Mouse (Mus musculus) right cerebral cortex, postnatal 10 days (tissue): ENCODE data around the gene Mief2.
A peak's percentile ranks its signal among the peaks of the same experiment; 100 is the strongest.

Experiments
- DNase-seq, 2 experiments: peaks; one replicate each; pipeline ENCODE4 v3.0.0; 2021; ENCODE audit warnings: low spot score in 2 of 2

Mief2 gene

DNA sequence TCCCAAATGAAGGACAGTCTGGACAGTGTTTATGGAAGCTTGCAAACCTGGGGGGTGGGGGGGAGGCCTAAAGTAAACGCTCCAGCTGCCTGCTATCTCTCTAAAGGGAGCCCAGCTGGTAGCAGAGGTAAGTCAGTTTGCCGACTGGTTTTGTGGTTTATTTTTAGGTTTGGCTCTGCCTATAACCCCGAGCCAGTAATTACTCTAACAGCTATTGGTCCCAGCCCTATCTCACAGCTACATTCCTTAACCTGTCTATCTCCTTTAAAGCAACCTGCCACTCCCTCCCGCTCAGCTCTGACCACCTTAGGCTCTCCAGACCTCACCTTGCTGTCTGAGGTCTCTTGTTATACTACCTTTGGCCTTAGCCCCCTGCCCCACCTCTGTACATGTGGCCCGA lies 8.9 kb upstream of the Mief2 start:
- DNase-seq: no peak

DNA sequence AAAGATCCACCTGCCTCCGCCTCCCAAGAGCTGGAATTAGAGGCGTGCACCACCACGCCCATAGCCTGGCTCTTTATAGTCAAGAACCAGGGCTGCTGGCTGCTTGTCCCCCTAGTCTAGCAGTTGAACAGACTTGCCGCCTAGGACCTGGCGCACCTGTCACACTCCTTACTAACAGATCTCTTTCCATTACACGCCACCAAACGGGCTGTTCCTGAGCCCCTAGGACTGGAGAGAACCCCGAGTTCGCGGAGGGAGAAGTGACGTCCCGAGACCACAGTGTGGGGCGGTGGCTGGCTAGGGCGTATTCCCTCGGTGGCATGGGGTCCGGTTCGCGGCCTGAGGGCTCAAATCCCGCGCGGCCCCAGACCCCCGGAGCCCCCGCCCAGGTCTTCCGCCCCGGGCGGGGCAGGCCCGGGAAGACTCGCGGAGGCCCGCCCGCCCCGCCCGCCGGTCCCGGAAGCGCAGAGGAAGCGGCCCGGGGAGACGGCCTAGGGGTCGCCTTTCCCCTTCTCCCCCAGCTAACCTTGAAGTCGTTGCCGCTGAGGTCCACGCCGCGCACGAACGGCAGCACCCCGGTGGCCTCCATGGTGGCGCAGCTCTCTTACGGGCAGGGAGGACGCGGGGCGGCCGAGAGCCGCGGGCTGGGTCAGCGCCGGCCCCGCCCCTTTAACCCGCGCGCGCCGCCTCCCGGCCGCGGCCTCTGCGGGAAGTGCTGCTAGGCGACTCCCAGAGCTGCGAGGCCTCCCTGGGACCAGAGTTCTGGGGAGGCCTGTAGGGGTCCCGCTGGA lies 1.4 kb upstream of the Mief2 start, which contains the start of gene Flii:
TSS of gene Flii (minus strand) at position 663 of the 791 bp plus-strand sequence.
- DNase-seq: peak; percentile 81 to 83

DNA sequence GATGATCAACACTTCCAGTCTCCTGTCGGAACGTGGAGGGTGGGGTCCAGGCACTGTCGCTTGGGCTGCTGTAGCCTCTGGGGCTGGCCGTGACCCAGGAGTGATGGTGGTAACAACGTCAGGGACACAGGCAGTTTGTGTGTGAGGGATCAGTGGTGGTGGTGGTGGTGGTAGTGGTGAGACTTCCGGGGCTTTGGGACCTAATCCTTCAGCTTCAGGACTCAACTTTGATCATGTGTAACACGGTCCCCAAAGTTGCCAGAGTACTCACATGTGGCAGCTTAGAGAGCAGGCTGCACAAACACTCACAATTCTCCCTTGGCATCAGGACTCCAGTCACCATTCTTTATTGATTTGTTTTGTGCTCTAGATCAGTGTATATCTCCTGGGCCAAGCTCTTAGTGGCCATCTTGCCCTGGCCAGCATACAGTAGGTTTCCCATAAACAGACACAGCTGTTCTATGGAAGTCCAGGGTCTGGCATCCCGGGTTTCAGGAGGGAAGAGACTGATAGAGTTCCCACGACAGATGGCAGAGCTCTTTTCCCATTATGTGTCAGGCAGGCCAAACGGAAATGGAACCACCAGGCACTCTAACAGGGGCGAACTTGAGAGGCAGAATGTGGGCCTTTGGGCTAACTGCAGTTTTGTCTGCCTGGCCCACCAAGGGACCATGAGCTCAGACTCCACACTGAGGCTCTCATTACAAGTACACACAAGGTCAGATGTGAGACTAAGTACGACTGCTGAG lies 632 bp upstream of the Mief2 start:
- no peak for DNase-seq

DNA sequence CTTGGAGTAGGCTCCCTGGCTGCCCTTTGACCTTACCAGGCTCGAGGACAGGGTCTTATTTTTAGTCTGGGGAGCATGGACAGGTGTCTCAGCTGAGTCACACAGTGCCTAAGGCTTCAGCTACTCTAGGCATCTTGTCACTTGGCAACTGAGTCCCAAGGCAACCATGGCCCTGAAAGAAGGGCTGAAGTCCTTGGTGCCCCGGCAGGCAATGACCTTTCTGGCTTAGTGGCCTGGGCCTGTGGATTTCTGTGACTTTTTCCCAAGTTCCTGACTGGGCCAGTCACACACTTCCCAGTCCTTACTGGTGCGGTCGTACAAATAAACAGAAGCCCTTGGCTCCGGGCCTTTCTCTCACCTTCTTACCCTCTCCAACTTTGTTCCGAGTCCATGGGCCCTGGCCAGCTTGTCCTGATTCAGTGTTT lies 1.0 kb downstream of the Mief2 start:
- no peak for DNase-seq

DNA sequence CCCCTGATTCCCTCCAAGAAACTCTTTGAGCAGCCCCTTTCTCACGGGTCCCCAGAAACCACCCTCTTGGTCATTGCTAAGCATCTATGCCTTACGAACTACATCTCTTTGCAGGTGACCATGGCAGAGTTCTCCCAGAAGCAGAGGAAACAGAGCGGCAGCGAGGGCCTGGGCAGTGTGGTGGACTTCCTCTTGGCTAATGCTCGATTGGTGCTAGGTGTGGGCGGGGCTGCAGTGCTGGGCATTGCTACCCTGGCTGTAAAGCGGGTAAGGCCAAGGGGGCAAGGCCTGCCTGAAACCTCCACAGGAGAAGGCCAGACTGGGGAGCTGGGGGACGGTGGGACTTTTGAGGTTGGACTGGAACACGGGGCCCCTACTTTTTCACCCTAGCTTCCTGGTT lies 2.0 kb downstream of the Mief2 start:
- no peak for DNase-seq

DNA sequence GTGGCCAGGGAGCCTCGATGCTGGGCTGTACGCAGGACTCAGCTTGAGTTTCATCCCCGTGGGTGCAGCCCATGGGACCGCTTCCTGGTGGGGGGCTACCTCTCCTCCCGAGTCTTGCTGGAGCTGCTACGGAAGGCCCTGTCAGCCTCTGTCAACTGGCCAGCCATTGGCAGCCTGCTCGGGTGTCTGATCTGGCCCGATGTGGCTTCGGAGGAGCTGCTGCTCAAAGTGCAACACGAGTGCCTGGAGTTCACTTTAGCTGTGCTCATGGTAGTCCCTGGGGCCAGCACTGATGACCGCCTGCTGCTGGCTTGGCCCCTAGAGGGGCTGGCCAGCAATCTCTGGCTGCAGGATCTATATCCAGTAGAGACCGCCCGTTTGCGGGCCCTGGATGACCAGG lies 3.1 kb downstream of the Mief2 start:
- DNase-seq: no peak

DNA sequence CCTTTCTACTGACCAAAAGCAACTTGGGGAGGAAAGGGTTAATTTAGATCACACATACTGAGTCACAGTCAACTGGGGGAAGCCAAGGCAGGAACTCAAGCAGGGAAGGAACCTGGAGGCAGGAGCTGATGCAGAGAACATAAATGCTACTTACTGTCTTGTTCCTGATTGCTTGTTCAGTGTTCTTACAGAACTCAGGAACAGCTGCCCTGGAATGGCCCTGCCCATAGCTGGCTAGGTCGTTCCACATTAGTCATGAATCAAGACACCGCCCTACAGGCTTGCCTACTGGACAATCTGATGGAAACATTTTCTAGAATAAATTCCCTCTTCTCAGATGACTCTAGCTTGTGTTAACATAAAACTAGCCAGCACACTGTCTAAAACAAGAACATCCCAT lies 6.0 kb downstream of the Mief2 start:
- DNase-seq: no peak

DNA sequence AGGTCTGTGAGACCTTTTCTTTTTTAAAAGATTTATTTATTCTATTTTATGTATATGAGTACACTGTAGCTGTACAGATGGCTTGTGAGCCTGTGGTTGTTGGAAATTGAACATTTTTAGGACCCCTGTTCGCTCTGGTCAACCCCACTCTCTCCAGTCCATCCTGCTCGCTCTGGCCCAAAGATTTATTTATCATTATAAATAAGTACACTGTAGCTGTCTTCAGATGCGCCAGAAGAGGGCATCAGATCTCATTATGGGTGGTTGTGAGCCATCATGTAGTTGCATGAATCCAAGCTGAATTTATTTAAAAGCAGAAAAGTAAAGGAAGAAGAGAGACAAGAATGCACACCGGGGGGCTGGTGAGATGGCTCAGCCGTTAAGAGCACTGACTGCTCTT lies 7.0 kb downstream of the Mief2 start:
- no peak for DNase-seq

DNA sequence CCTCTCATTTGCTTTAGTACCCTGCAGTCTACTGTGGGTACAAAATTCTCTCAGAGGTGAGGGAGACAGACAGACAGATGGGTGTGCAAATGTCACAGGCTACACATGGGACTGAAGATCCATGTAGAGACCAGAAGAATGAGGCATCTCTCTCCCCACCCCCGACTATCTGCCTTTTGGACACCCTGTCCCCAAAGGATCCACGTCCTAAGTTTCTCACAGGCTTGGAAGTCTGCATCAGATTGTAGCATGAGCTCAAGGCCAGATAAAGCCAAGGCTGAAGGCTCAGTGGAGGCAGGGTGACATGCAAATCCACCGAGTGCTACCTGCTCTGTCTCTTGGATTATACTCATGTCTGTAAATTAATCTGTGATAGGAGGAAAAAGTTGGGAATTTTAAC lies 8.3 kb downstream of the Mief2 start:
- DNase-seq: no peak

DNA sequence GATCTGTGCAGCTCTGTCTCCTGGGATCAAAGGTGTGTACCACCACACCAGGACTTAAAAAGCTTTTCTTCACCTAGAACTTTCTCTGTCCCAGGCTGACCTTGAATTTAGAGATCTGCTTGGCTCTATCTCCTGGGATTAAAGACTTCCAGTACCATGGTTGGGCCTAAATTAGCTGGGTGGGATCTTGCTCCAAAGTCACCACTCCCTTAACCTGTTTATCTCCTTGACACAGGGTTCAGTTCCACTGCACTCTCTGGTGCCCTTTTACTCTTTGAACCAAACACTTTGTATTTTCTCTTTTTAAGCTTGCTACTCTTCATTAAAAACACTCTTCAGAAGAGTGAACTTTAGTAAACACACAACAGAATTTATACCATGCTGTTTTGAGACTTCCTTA lies 9.3 kb downstream of the Mief2 start:
- DNase-seq: no peak

DNA sequence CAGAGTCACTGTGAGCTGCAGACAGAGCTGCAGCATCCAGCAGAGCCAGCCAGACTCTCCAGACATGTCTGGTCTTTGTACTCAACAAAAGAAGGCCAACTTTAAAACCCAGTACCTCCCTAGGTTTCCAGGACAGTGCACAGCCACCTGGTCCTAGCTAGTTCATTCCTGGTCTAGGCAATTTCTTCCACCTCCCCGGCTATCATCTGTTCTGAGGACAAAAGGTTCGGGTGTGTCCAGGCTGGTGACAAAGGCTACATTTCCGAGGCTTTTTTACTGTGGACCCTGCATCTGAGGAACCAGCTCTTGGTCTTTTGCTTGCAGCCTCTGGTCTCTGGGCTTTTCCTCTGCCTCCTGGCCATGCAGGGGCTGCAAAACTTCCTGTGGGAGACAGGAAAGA lies 12.1 kb downstream of the Mief2 start:
- no peak for DNase-seq

DNA sequence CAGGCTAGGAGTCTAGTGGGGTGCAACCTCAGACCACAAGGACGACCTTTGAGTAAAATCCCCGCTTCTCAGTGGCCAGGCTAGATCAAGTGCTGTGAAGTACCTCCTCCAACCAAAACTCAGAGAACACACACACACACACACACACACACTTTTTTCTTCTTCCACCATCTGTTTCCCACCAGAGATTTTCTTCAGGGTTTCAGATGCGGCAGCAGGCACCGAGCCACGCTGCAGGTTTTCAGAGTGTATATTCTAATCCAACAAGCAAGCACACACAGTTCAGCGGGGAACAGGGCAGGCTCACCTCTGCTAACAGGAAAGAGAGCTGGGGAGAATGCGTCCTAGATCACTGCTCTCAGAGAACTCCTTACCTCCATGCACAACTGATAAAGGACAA lies 27.4 kb downstream of the Mief2 start:
- DNase-seq: peak; percentile 55 to 65

DNA sequence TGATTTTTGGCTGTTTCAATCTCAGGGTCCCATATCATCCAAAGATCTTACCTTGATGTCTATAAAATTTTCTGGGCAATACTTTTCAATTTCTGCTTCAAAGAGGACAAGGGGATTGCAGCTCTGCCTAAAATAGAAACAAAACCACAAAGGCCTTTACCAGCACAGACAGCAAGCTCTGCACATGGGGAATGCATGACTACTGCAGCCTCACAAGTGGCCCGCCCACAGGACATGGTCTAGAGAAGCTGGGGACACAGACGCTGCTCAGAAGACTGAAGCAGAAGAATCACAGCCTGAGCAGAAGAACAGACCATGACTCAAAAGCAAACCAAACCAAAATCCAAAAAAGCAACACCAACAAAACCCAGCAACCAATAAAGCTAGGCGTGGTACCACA lies 33.5 kb downstream of the Mief2 start:
- DNase-seq: no peak

DNA sequence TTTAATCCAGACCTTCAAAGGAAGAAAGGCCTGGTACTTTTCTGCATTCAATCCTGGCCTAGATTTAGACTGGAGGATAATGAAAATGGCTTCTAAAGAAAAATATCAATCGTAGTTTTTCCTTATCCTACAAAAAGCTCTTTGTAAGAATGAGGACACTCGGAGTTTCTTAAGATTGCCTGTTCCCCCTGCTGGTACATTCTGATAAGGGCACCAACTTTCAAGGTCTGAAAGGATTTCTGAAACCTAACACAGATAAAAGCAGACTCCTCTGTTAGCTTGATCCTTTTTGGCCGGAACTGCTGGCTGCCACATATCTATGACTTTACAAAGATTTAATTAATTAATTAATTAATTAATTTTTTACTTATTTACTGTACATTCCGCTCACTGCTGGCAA lies 38.8 kb downstream of the Mief2 start:
- no peak for DNase-seq

DNA sequence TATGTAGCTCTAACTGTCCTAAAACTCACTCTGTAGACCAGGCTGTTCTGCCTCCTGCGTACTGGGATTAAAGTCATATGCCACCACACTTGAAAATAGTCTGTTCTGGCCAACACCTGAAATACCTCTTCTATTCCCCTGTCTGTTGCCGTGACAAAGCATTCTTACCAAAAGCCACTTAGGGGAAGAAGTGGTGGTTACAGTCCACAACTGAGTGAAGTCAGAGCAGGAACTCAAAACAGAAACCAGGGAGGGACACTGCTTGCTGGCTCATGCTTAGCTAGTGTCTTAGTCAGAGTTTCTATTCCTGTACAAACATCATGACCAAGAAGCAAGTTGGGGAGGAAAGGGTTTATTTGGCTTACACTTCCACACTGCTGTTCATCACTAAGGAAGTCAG lies 41.1 kb downstream of the Mief2 start:
- DNase-seq: no peak

DNA sequence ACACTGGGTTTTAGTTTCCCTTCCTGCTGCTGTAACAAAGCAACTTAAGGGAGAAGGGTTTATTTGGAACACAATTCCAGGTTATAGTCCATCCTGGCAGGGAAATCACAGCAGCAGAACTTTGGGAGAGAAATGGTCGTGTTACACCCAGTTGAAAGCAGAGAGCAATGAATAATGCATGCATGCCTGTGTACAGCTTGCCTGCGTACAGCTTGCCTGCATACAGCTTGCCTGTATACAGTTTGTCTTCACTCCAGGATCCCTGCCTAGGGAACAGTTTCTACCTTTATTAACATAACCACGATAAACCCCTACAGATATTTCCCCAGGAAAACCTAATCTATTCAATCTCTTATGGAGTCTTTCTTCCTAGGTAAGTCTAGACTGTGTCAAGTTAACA lies 42.6 kb downstream of the Mief2 start:
- DNase-seq: no peak

DNA sequence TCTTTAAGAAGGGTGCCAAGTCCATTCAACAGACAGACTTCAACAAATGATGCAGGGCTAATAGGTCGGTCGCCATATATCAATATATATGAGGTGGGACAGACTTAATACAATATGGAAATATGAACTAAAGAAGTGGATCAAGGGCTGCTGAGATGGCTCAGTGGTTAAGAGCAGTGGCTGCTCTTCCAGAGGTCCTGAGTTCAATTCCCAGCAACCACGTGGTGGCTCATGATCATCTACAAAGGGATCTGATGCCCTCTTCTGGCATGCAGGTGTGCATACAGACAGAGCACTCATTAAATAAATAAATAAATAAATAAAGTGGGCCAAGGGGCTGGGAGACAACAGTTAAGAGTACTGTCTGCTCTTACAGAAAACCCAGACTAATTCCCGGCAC lies 44.0 kb downstream of the Mief2 start:
- DNase-seq: no peak

DNA sequence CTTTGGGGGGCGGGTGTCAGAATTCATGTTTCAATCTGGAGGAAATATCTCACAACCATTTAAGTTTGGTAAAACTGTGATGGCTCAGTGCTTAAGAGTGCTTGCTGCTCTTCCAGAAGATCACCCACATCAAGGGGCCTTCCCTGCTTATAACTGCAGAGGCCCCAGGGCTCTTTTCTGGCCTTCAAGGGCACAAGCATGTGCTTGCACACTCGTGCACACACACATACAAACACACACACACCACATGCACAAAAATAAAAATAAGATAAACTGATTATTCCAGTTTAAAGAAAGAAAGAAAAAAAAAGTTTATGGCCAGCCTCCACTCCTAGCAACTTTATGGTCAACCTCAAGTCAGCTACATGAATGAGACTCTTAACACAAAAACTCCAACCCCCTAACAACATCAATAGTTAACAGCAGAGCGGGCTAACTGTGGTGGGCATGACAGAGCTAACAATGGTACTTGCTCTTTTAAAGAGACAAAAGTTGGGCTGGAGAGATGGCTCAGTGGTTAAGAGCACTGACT lies 46.0 kb downstream of the Mief2 start:
- DNase-seq: no peak

DNA sequence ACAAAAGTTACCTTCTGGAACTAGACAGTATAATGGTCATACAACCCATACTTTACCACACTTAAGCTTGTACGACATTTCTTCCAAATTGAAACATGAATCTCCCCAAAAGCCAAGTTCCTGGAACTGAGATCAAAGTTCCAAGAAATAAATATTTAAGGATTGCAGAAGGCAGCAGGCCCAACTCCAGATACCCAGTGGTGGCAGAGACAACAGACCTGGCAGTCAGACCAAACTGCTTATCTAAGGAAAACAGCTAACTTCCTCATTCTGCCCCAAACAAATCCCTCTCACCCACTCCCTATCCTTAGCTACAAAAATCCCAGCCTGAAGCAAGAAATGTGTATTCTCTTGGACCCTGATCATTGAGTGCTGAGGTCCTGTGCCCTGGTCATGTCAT lies 46.6 kb downstream of the Mief2 start:
- no peak for DNase-seq

DNA sequence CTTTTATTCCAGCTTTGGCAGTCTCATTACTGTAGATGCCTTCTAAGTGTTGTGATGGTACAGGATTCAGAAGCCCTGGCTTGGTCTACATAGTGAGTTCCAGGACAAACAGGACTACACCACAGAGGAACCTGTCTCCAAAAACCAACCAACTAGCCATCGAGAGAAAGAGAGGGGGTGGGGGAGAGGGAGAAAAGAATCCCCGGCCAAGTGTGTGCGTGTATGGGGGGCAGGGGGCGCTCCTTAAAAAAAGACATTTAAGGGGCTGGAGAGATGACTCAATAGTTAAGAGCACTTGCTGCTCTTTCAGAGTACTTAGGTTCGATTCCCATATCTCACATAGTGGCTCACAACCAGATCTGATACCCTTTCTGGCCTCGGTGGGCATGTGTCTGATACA lies 47.4 kb downstream of the Mief2 start:
- no peak for DNase-seq

DNA sequence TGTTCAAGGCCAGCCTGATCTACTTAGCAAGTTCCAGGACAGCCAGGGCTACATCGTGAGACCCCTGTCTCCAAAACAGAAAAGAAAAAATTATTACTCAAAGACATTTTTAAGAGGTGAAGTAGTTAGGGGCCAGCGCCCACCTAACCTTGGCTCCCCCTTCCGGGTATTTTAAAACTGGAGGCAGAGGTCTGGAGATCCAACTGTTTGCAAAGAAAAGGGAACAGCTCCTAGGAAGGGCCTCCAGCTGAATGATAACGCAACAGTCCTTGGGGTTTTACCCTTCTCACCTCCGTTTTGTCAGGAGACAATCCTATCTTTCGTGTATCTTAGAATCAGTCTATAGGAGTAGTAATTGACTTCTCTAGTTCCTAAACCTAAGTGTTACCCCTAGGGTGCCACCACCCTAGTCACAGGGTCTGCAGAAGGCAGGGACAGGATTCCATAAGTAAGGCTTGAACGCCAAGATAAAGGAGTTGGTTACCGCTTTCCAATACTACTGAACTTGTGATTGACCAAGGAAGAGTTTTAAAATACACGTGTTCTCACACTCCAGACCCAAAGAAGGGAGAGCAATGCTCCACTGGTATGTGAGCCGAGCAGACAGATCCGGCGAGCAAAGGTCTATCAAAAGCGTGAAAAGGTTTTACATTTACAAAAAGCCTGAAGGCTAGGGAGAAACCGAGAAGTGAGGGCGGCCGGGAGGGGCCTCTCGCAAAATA lies 48.1 kb downstream of the Mief2 start:
- no peak for DNase-seq
